Mouse (Mus musculus): ENCODE data around the gene Gfod2. TPM values are rescaled to one million over a fixed set of nuclear protein-coding genes. Genes with fewer than 3 reads are reported as not detected.
A peak's percentile ranks its signal among the peaks of the same experiment; 100 is the strongest.

Gene Gfod2
- polyA plus RNA-seq, 1 experiment from 2014 or later = 2.4 TPM

GRCm38 (mm10) chr8:105698734-105699133 is 59.7 kb downstream of the Gfod2 start:
- Histone ChIP-seq H3K9me3 (ENCODE audit: low read length) (no peaks in the 10 kb centered on the region), H3K27ac (ENCODE audit: low read depth) (no peak overlapping the region), H3K36me3 (replicated peaks; ENCODE audit: insufficient read depth, low read length) (peaks cover 23% of the 10 kb centered on the region), H3K4me2 (ENCODE audit: low read depth, low read length) (no peak overlapping the region), H3K27me3 (ENCODE audit: insufficient read depth, low read length) (0 out of 2 replicates have a peak, but pooled peaks cover 4% of the 10 kb centered on the region), H3K4me1 (ENCODE audit: insufficient read depth) (peaks cover 17% of the 10 kb centered on the region), H3K9ac (replicated peaks) (no peak overlapping the region), H3K4me3 (ENCODE audit: low read depth, low read length) (no peak overlapping the region)
- TF ChIP-seq CTCF (IDR thresholded peaks at IDR 0.05; ENCODE audit: low read depth) = no peak
- TF ChIP-seq EP300 (IDR thresholded peaks at IDR 0.05; ENCODE audit: low read depth) = no peak
- ATAC-seq (no peak), DNase-seq (no peak)
- 85% methylated on average over 5 of the region's 5 CpGs for WGBS (ENCODE audit: insufficient replicate concordance)

- Histone ChIP-seq H3K36me3 (replicated peaks; ENCODE audit: insufficient read depth, low read length) (peaks cover 23% of the 10 kb centered on the region), H3K4me1 (ENCODE audit: insufficient read depth) (peaks cover 21% of the 10 kb centered on the region), H3K9ac (replicated peaks) (no peak overlapping the region), H3K4me3 (ENCODE audit: low read depth, low read length) (no peak overlapping the region), H3K9me3 (ENCODE audit: low read length) (no peaks in the 10 kb centered on the region), H3K27me3 (ENCODE audit: insufficient read depth, low read length) (0 out of 2 replicates have a peak, but pooled peaks cover 4% of the 10 kb centered on the region), H3K4me2 (ENCODE audit: low read depth, low read length) (no peak overlapping the region), H3K27ac (ENCODE audit: low read depth) (no peak overlapping the region)
- no peak for ATAC-seq
- no peak for DNase-seq
- 88% methylated on average over 16 of the region's 17 CpGs for WGBS (ENCODE audit: insufficient replicate concordance)
- TF ChIP-seq CTCF (IDR thresholded peaks at IDR 0.05; ENCODE audit: low read depth) = no peak
- TF ChIP-seq EP300 (IDR thresholded peaks at IDR 0.05; ENCODE audit: low read depth) = no peak
Measured at GRCm38 (mm10) chr8:105697196-105697780, 61.2 kb downstream of the Gfod2 start.

DNA sequence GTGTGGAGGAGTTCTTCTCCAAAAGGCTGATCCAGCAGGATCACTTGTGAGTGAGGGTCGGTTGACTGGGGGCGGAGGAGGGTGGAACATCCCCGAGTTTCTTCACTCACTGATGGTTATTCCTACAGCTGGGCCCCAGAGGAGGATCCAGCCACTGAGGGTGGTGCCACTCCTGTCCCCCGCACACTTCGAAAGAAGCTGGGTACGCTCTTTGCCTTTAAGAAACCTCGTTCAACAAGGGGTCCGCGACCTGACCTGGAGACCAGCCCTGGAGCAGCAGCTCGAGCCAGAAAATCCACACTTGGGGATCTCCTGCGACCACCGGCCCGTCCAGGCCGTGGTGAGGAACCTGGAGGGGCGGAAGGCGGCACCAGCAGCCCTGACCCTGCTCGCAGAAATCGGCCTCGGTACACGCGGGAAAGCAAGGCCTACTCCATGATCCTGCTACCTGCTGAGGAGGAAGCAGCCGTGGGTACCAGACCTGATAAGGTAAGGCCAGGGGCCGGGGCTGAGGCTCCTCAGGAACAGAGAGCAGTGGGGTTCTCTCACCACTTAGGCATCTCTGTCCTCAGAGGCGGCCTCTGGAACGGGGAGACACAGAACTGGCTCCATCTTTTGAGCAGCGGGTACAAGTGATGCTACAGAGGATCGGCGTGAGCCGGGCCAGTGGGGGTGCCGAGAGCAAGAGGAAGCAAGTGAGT is 63.2 kb downstream of the Gfod2 start:
- H3K4me1 ChIP-seq (ENCODE audit: insufficient read depth) = peaks cover 14% of the 10 kb centered on the region
- no peak overlapping the region for H3K4me3 ChIP-seq (ENCODE audit: low read depth, low read length)
- no peaks in the 10 kb centered on the region for H3K9me3 ChIP-seq (ENCODE audit: low read length)
- DNase-seq (peak; percentile 11), ATAC-seq (no peak)
- H3K9ac ChIP-seq (replicated peaks) = no peak overlapping the region
- H3K27me3 ChIP-seq (ENCODE audit: insufficient read depth, low read length) = 0 out of 2 replicates have a peak, but pooled peaks cover 4% of the 10 kb centered on the region
- no peak overlapping the region for H3K27ac ChIP-seq (ENCODE audit: low read depth)
- no peak overlapping the region for H3K4me2 ChIP-seq (ENCODE audit: low read depth, low read length)
- peaks cover 23% of the 10 kb centered on the region for H3K36me3 ChIP-seq (replicated peaks; ENCODE audit: insufficient read depth, low read length)
- TF ChIP-seq CTCF (IDR thresholded peaks at IDR 0.05; ENCODE audit: low read depth) (no peak), EP300 (IDR thresholded peaks at IDR 0.05; ENCODE audit: low read depth) (no peak)
- 79% methylated on average over 30 of the region's 30 CpGs for WGBS (ENCODE audit: insufficient replicate concordance)

DNA sequence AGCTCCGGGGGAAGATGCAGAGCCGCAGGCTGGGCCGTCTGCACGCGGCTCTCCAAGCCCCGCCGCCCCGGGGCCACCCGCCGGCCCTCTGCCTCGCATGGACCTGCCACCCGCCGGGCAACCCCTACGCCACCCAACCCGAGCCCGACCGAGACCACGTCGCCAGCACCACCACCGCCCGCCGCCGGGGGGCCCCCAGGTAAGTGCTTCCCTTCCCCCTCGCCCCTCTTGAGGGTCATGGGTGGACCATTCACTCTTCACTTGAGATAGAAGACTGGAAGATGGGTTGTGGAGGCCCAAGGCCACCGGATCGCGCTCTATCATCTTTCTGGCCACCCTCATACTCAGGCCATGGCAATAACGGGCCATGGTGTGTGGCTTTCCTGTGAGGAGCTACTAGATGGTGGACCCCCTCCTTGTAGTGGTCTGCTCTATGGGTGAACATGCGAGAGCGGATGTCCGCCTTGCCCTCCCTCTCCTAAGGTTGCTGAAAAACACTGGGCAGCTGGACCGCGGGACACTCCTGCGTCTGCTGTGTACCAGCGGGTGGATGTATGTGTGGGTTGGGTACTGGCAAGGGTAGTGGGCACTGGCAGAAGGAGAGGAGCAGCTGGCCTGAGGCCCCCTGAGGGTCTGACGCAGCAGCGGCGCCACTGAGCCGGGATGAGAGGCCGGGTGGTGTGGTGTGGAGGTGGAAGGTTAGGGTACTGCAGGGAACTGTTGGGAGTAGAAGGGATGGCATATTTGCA is 64.2 kb downstream of the Gfod2 start:
- Histone ChIP-seq H3K36me3 (replicated peaks; ENCODE audit: insufficient read depth, low read length) (peaks cover 23% of the 10 kb centered on the region), H3K9me3 (ENCODE audit: low read length) (no peaks in the 10 kb centered on the region), H3K4me1 (ENCODE audit: insufficient read depth) (peaks cover 9% of the 10 kb centered on the region), H3K9ac (replicated peaks) (0 out of 2 replicates have a peak overlapping the region, but pooled peaks have one; percentile 11), H3K4me2 (ENCODE audit: low read depth, low read length) (peak overlapping the region; percentile 71), H3K4me3 (ENCODE audit: low read depth, low read length) (peak overlapping the region; percentile 38), H3K27ac (ENCODE audit: low read depth) (no peak overlapping the region), H3K27me3 (ENCODE audit: insufficient read depth, low read length) (0 out of 2 replicates have a peak, but pooled peaks cover 4% of the 10 kb centered on the region)
- peak; percentile 4; the same call in 1 of the 2 replicates for ATAC-seq
- 46% methylated on average over 38 of the region's 40 CpGs for WGBS (ENCODE audit: insufficient replicate concordance)
- no peak for DNase-seq
- TF ChIP-seq EP300 (IDR thresholded peaks at IDR 0.05; ENCODE audit: low read depth) = no peak
- no peak for TF ChIP-seq CTCF (IDR thresholded peaks at IDR 0.05; ENCODE audit: low read depth)

DNA sequence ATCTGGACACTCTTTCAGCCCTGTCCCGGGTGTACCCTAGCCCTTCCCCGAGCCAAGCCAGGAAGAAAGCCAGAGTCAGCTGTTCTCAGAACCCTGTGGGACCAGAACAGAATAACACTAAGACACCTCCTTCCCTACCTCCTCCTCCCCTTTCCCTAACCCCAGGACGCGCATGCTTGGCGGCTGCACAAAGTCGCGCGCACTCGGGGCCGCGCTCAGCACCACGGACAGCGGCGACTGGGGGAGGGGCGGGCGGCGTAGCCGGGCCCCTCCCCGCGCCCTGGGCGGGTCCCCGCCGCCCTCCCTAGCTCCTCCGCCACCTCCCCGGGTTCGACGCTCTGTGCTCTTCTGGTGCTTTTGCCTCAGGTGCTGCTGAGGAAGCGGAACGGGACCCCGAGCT is 64.8 kb downstream of the Gfod2 start:
- no peak for TF ChIP-seq CTCF (IDR thresholded peaks at IDR 0.05; ENCODE audit: low read depth)
- Histone ChIP-seq H3K4me3 (ENCODE audit: low read depth, low read length) (peak overlapping the region; percentile 38), H3K9me3 (ENCODE audit: low read length) (no peaks in the 10 kb centered on the region), H3K9ac (replicated peaks) (0 out of 2 replicates have a peak overlapping the region, but pooled peaks have one; percentile 11), H3K4me2 (ENCODE audit: low read depth, low read length) (peak overlapping the region; percentile 71), H3K36me3 (replicated peaks; ENCODE audit: insufficient read depth, low read length) (peaks cover 21% of the 10 kb centered on the region), H3K27ac (ENCODE audit: low read depth) (no peak overlapping the region), H3K27me3 (ENCODE audit: insufficient read depth, low read length) (0 out of 2 replicates have a peak, but pooled peaks cover 4% of the 10 kb centered on the region), H3K4me1 (ENCODE audit: insufficient read depth) (peaks cover 9% of the 10 kb centered on the region)
- 11% methylated on average over 28 of the region's 30 CpGs for WGBS (ENCODE audit: insufficient replicate concordance)
- ATAC-seq = peak; percentile 66
- DNase-seq = peak; percentile 73

All from liver, postnatal 0 days (tissue).